Comparison of ENCODE assay signal across 16 mouse cellular contexts in the genomic region with DNA sequence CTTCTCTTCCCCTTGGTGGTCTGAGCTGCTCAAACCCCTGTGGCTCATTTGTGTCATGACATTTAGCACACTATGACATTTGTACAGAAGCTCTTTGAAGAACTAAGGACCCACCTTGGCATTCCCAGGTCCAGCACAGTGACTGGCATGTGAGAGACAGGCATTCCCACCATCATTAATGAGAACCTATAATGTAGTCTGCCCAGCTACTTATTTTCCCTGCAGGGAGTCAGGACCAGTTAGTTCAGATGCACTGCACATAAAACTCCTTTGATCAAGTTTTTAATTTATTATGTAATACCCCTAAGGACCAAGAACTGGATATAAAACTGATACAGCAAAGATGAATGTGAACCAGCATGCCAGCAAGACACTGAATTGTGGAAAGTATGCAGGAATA. TPM values are rescaled to one million over a fixed set of nuclear protein-coding genes. Genes with fewer than 3 reads are reported as not detected.
"Had no signal": no experiment of that assay in that cellular context is flagged by ENCODE, and none has a peak within 500 bp of the region (broad histone marks: within the 10 kb centered on the region; RNA-seq: fewer than 3 reads in every experiment).

No protein-coding gene starts in this region.

- H3K36me3 ChIP-seq: liver, embryonic 12.5 days; midbrain, embryonic 12.5 days; neural tube, embryonic 12.5 days; stomach, embryonic 15.5 days had no signal

- H3K9me3 ChIP-seq: liver, embryonic 12.5 days; midbrain, embryonic 12.5 days; neural tube, embryonic 12.5 days; stomach, embryonic 15.5 days had no signal

- H3K4me3 ChIP-seq: liver, embryonic 12.5 days; midbrain, embryonic 12.5 days; neural tube, embryonic 12.5 days; stomach, embryonic 15.5 days had no signal

- H3K27ac ChIP-seq: liver, embryonic 12.5 days; liver, embryonic 14.5 days; midbrain, embryonic 12.5 days; neural tube, embryonic 12.5 days; stomach, embryonic 15.5 days; stomach, postnatal 0 days had no signal

- ATAC-seq: liver, embryonic 12.5 days had no signal

- H3K27me3 ChIP-seq: liver, embryonic 12.5 days; midbrain, embryonic 12.5 days; neural tube, embryonic 12.5 days; stomach, embryonic 15.5 days had no signal

- H3K4me1 ChIP-seq: liver, embryonic 12.5 days; midbrain, embryonic 12.5 days; neural tube, embryonic 12.5 days; stomach, embryonic 15.5 days had no signal

- H3K4me2 ChIP-seq: liver, embryonic 12.5 days; lung, embryonic 14.5 days; midbrain, embryonic 12.5 days; neural tube, embryonic 12.5 days; stomach, embryonic 15.5 days had no signal

- DNase-seq: lung, adult 18-20 months; lung, embryonic 14.5 days; lung, postnatal 10 days; lung, postnatal 4 days; right cerebral cortex, postnatal 14 days; thymus, adult 2 months; thymus, postnatal 25 days; thymus, postnatal 4 days had no signal

- H3K9ac ChIP-seq: liver, embryonic 12.5 days; liver, embryonic 14.5 days; lung, embryonic 14.5 days; midbrain, embryonic 12.5 days; neural tube, embryonic 12.5 days; stomach, embryonic 15.5 days had no signal

RNA-seq across cellular contexts. Expression of gene Spata46, which starts 42.5 kb away (rescaled TPM):
- polyA plus RNA-seq: spleen, adult 2 months; urinary bladder, adult 2 months had no signal
